Mouse (Mus musculus) embryonic fibroblast, embryonic 13.5 days (primary cell): ENCODE results near the gene Calm5. TPM values are rescaled to one million over a fixed set of nuclear protein-coding genes. Genes with fewer than 3 reads are reported as not detected.
"Not testable (repeated sequence)": the region's sequence is repeated elsewhere in the genome, so short reads cannot be mapped to it uniquely, and the experiment has no call there.

Source experiments
- H3K27ac ChIP-seq: 2 replicates; pipeline ENCODE4 v1.5.1; 2012; ENCODE audit warnings: low read length, control low read depth, inconsistent platforms; ENCODE audit not compliant: insufficient read depth
- H3K4me1 ChIP-seq: 2 replicates; pipeline ENCODE4 v1.6.1; 2011; ENCODE audit warnings: low read length; ENCODE audit not compliant: control insufficient read depth, insufficient read depth
- H3K4me3 ChIP-seq: 2 replicates; pipeline ENCODE4 v1.5.1; 2011; ENCODE audit warnings: mild to moderate bottlenecking, control low read depth, low read length; ENCODE audit not compliant: insufficient read depth
- CTCF ChIP-seq: IDR thresholded peaks from 2 replicates; pipeline ENCODE4 v1.5.1; 2011; ENCODE audit warnings: mild to moderate bottlenecking, control low read depth, low read length, moderate library complexity, borderline replicate concordance; ENCODE audit not compliant: insufficient read depth
- POLR2A ChIP-seq: IDR thresholded peaks from 2 replicates; pipeline ENCODE4 v1.6.1; 2011; ENCODE audit warnings: low read depth, mild to moderate bottlenecking, control low read depth, low read length, moderate library complexity
- polyA plus RNA-seq: library from polyadenylated mRNA; stranded (reverse); fragments of >200 nt; gene quantifications from 2 replicates; pipeline ENCODE4 v1.2.4, GENCODE M21; 2011; ENCODE audit warnings: low read depth; ENCODE audit not compliant: missing spikeins, insufficient read length

Calm5 gene
- not detected in 2 replicates for polyA plus RNA-seq

GRCm38 (mm10) chr13:3853648-3854333 is at the start of gene Calm5:
Gene Calm5, plus strand, starts transcription at chr13:3854173.
- H3K4me3 ChIP-seq, H3K27ac ChIP-seq, H3K4me1 ChIP-seq: not testable (repeated sequence)

GRCm38 (mm10) chr13:3804186-3804585 is 49.8 kb upstream of the Calm5 start, which contains the start of gene Calml3:
Gene Calml3, minus strand, starts transcription at chr13:3804316.
- H3K27ac ChIP-seq: no peak within 1 kb of the TSS
- TF ChIP-seq POLR2A: no peak
- no peaks in the 10 kb centered on the region for H3K4me1 ChIP-seq
- H3K4me3 ChIP-seq: no peak within 1 kb of the TSS

- TF ChIP-seq CTCF (no peak), POLR2A (no peak)
- H3K4me1 ChIP-seq: no peaks in the 10 kb centered on the region
Measured at GRCm38 (mm10) chr13:3805132-3805531, 48.8 kb upstream of the Calm5 start.

GRCm38 (mm10) chr13:3805638-3806037 is 48.3 kb upstream of the Calm5 start:
- Histone ChIP-seq H3K4me3 (no peak overlapping the region), H3K27ac (no peak overlapping the region), H3K4me1 (no peaks in the 10 kb centered on the region)
- TF ChIP-seq CTCF (no peak), POLR2A (no peak)

More at GRCm38 (mm10) chr13:3805132-3805531, 48.8 kb upstream of the Calm5 start:
- Histone ChIP-seq H3K4me3 (no peak overlapping the region), H3K27ac (no peak overlapping the region)

- H3K27ac ChIP-seq: peak overlapping the region; percentile 22
- H3K4me3 ChIP-seq: no peak overlapping the region
- no peak for TF ChIP-seq CTCF
- TF ChIP-seq POLR2A: no peak
- H3K4me1 ChIP-seq: no peaks in the 10 kb centered on the region
Measured at GRCm38 (mm10) chr13:3807131-3807827, 46.7 kb upstream of the Calm5 start.

GRCm38 (mm10) chr13:3818012-3818739 is 35.8 kb upstream of the Calm5 start:
- Histone ChIP-seq H3K4me1 (no peaks in the 10 kb centered on the region), H3K27ac (no peak overlapping the region), H3K4me3 (no peak overlapping the region)
- TF ChIP-seq POLR2A (no peak), CTCF (no peak)

- Histone ChIP-seq H3K4me3 (no peak overlapping the region), H3K4me1 (no peaks in the 10 kb centered on the region), H3K27ac (no peak overlapping the region)
- TF ChIP-seq POLR2A (no peak), CTCF (no peak)
Measured at GRCm38 (mm10) chr13:3818740-3819076, 35.3 kb upstream of the Calm5 start.

GRCm38 (mm10) chr13:3822105-3822504 is 31.9 kb upstream of the Calm5 start:
- no peaks in the 10 kb centered on the region for H3K4me1 ChIP-seq
- TF ChIP-seq POLR2A (no peak), CTCF (no peak)
- no peak overlapping the region for H3K27ac ChIP-seq
- no peak overlapping the region for H3K4me3 ChIP-seq

GRCm38 (mm10) chr13:3825726-3826125 is 28.2 kb upstream of the Calm5 start:
- H3K4me1 ChIP-seq: no peaks in the 10 kb centered on the region
- no peak overlapping the region for H3K4me3 ChIP-seq
- TF ChIP-seq CTCF: no peak
- no peak for TF ChIP-seq POLR2A
- no peak overlapping the region for H3K27ac ChIP-seq

GRCm38 (mm10) chr13:3831546-3831945 is 22.4 kb upstream of the Calm5 start:
- no peak for TF ChIP-seq CTCF
- TF ChIP-seq POLR2A: no peak
- H3K27ac ChIP-seq: no peak overlapping the region
- no peaks in the 10 kb centered on the region for H3K4me1 ChIP-seq
- H3K4me3 ChIP-seq: no peak overlapping the region
